Mouse (Mus musculus) lung, postnatal 25 days (tissue): Measurements from ENCODE around the gene Arhgef28.
A peak's percentile ranks its signal among the peaks of the same experiment; 100 is the strongest.

ENCODE experiments used
- DNase-seq: peaks from one replicate; pipeline ENCODE4 v3.0.0; 2022; ENCODE audit warnings: low spot score

The Arhgef28 gene

GRCm38 (mm10) chr13:98183157-98183878 lies 22.9 kb downstream of the Arhgef28 start:
- peak; percentile 54 for DNase-seq

GRCm38 (mm10) chr13:98182330-98182729 lies 23.9 kb downstream of the Arhgef28 start:
- DNase-seq: no peak

DNA sequence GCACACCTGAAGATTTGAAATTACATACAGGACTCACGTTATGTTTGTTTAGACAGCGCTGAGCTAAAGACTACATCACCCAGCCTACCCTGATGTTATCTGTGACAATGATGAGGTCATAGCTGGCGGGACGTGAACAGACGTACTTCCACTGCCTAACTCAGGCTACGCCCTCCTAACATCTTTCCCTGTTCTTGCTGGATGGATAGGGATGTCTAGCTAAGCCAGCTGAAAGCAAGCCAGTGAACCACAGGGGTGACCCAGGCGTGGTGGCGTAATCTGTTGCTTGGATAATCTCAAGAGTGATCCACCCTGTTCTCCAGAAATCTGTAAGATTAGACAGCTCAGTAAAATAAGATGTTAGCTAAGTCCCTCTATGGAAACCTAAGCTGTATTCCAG lies 25.6 kb downstream of the Arhgef28 start:
- DNase-seq: no peak

DNA sequence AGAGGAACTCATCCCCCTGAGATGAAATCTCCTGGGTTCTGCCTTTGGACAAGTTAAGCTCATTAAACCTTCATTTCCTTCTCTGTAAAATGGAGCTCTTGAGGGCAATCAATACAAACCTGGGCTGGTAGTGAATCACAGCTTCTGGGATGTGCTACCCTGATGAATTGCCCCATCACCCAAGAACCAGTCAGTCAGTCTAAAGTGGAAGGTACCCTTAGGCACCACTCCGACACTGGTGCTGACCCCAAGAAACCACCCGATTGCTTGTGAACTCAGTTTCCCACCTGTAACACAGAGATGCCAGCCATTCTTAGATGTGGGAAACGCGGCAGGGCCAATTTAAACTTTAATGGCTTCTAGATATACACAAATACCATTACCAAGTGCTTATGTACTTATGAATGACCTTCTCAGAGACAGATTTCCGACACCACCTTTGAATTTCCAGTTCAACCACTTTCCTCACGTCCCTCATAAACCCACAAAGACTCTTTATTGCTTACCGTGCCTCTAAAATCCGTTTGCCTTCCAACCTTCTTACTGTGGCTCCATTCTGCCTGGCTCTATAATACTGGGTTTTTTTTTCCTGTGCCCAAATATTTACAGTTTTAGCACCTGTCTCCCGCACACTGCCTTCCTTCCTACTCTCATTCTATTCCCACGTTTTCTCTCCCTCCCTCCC lies 30.8 kb downstream of the Arhgef28 start:
- DNase-seq: peak; percentile 23

- DNase-seq: no peak
Observed at GRCm38 (mm10) chr13:98173008-98173407, 33.2 kb downstream of the Arhgef28 start.

DNA sequence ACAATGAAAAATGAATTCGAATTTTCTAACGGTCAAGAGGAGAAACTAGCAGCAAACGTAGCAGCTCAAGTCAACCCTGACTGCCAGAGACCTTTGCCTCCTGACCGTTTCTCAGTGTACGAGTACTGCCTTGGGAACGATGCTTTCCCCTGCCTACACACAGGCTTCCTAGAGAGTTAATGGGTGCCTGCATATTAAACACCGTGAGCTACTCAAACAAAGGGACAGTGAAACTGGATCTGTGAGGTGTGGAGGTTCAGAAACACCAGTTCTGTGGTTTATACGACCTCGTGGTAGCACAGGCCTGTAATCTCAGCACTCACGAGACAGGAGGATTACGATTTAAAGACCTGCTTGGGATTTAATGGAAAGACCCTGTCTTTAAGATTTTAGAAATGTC lies 33.9 kb downstream of the Arhgef28 start:
- no peak for DNase-seq

GRCm38 (mm10) chr13:98171706-98172105 lies 34.5 kb downstream of the Arhgef28 start:
- no peak for DNase-seq

- no peak for DNase-seq
Observed at GRCm38 (mm10) chr13:98171257-98171656, 35.0 kb downstream of the Arhgef28 start.

GRCm38 (mm10) chr13:98164878-98165277 lies 41.4 kb downstream of the Arhgef28 start:
- DNase-seq: no peak

DNA sequence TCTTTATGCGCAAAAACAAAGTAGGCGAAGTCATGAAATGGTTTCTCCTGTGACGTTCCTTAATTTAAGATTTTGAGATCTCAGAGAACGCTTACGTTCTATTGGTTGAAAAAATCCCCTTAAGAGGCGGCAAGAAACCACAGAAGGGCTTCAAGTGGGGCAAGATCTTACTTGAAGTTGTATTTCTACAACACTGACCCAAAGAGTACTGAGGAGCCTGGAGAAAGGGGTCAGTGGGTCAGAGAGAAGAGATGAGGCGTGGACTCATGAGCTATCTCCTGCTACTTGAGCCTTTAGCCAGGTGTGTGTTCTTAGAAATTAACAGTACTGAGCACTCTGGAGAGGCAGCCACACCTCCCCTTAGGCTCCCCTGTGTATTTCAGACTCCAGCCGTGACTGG lies 44.7 kb downstream of the Arhgef28 start:
- DNase-seq: peak; percentile 34

GRCm38 (mm10) chr13:98156656-98157055 lies 49.6 kb downstream of the Arhgef28 start:
- no peak for DNase-seq

DNA sequence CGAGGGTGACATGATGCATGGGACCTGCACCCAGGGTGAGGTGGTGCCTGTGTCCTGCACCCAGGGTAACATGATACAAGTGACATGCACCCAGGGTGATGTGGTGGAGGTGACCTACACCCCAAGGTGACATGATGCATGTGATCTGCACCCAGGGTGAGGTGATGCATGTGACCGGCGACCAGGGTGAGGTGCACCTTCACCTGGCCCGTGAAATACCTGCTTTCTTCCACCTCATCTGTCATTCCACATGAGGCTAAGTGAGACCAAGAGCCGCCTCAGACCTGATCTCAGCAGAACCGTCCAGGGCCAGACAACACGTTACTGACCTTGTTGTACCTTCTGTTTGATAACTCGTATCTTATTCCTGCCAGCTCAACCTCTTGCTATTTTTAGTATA lies 53.5 kb downstream of the Arhgef28 start:
- DNase-seq: no peak

GRCm38 (mm10) chr13:98147532-98147931 lies 58.7 kb downstream of the Arhgef28 start:
- no peak for DNase-seq

DNA sequence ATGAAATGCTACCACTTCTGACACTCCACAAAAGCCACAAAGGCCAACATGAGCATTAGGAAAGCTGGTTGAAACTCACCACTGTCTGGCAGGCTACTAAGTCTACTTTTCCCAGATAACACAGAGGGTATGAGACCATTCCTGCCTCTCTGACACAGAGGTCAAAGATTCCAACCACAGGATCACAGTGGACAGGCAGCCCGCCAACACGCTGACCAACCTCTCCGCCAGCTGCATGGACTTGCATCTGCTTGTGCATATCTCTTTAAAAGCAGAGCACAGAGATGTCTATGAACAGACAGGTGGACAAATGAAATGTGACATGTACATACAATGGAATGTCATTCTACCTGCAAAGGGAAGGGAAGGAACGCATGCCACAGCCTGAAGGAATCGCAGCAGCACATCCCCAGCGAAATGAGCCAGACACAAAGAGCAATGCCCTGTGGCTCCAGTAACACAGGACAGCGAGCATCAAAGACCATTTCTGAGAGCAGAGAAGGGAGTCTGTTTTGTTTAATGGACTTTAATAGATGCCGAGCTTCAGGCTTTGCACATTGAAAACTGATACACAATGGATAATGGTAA lies 59.6 kb downstream of the Arhgef28 start:
- no peak for DNase-seq

DNA sequence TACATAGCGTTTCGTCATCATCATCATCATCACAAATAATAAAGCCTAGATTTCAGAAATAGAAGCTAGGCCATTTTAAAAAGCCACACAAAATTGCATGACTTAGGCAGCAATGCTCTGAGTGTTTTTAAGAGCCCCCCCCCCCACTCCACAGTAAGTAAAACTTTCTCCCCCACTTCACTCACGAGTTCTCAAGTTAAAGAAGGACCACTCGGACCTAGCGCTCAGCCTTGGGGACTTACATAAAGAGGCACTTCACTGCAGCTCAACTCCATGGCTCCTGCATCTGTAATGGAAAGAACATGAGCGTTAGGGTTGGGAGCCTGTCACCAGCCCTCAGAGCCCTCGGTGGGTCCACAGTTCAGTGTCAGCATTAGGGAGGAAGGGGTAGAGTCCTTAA lies 60.9 kb downstream of the Arhgef28 start:
- no peak for DNase-seq

GRCm38 (mm10) chr13:98143000-98143399 lies 63.2 kb downstream of the Arhgef28 start:
- DNase-seq: no peak

DNA sequence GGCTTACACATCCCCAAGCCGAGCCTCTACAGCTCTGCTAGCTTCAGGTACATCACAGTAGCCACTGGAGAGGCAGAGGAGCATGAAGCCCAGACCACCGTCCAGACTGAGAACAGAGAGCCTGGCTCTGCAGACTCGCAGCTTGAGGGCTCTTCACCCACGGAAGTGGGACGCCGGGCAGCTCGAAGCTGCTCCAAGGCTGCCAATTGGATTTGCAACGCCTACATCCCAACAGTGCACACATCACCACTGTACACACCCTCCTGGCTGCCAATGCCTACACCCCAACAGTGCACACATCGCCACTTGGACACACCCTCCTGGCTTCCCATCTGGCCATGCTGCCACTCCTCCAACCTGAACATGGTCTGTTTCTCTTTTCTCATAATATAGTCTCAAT lies 65.6 kb downstream of the Arhgef28 start:
- DNase-seq: peak; percentile 16

DNA sequence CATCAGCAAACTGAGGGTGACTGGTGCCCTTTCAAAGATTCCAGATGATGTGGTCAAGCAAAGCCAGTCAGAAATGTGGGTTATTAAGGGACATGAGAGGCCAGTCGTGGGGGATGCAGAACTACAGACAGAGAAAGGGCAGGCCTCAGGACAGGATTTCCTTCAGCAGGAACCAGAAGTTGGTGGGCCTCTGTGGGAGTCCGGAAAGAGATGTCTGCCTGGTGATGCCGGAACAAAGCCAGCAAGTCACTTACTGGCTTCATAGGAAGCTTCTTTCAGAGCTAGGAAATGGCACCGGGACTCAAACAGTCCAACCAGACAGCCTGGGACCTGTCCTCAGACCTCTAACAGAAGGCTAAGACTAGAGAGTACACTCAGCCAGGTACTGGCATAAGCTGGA lies 67.5 kb downstream of the Arhgef28 start:
- no peak for DNase-seq

GRCm38 (mm10) chr13:98135890-98136555 lies 70.2 kb downstream of the Arhgef28 start:
- no peak for DNase-seq

DNA sequence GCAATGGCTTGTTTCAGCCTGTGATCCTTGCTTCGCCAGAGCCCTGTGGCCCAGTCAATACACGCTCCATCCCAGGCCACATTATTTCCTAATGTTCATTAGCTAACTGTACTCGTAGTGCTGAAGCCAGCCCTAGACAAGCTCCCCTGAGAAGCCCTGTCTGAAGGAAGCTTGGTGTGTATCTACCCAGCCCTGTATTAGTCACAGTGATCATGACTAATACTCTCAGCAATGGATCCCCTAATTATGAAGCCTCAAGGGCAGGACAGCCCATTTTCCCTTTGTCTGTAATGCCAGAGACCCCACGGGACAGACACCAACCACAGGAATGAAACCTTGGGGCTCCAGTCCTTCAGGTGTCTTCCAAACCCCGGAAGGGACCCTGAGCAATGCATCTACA lies 73.3 kb downstream of the Arhgef28 start:
- DNase-seq: no peak

DNA sequence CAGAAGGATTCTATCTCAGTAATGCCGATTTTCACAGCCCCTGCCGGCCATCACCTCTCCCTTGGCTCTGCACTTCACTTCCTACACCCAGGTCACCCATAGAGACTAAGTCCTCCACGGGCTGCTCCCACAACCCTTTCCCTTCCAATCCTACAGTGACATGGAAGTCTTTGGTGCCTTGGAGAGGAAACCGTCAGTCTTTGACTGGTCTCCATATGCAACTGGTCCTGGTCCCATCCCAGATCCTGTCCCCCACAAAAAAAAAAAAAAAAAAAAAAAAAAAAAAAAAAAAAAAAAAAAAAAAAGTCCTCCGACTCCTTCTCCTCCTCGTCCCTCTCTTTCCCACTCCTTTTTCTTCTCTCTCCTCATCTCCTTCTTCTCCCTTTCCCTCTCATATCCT lies 74.0 kb downstream of the Arhgef28 start:
- DNase-seq: no peak

DNA sequence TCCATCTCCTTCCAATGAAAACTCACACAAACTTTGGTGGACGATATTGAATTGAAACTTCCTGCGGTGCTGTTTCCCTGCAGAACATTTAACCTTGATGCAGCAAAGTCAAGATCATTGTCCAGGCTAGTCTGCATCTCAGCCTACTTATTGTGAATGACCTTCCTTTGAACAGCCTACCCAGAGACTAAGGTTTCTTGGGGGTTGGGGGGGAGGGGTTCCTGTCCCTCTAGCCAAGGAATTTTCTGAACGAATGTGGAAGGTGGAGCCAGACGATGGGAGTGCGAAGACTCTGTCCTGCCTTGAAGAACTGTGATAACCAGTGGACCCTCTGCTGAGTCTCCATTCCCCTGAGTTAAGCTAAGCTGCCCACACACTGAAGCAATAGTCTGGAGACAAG lies 80.6 kb downstream of the Arhgef28 start:
- no peak for DNase-seq
